Mouse (Mus musculus) hindbrain, embryonic 14.5 days (tissue): ENCODE data around the gene Cul3. TPM values are rescaled to one million over a fixed set of nuclear protein-coding genes. Genes with fewer than 3 reads are reported as not detected.

Experiments used
- ATAC-seq: fragments of 200-750 bp; cut with Nextera tagmentation; 2 replicates; pipeline ENCODE4 v1.8.0; 2017; ENCODE audit warnings: moderate number of reproducible peaks, mild to moderate bottlenecking, moderate TSS enrichment, moderate library complexity; ENCODE audit not compliant: low FRiP score
- DNase-seq: peaks from one replicate; pipeline ENCODE4 v3.0.0-alpha.2; 2015; ENCODE audit warnings: low spot score
- H3K27ac ChIP-seq: fragments of 300-500 bp; sonication (generic); 2 replicates; pipeline ENCODE4 v1.5.1; 2014; ENCODE audit warnings: mild to moderate bottlenecking, moderate library complexity
- H3K27me3 ChIP-seq: fragments of 300-500 bp; sonication (generic); 2 replicates; pipeline ENCODE4 v1.6.1; 2014; ENCODE audit warnings: mild to moderate bottlenecking, low read length, mixed read lengths; ENCODE audit not compliant: control insufficient read depth, insufficient read depth
- H3K36me3 ChIP-seq: fragments of 300-500 bp; sonication (generic); replicated peaks from 2 replicates; pipeline ENCODE4 v1.6.1; 2014; ENCODE audit not compliant: control insufficient read depth, insufficient read depth
- H3K4me1 ChIP-seq: fragments of 300-500 bp; sonication (generic); replicated peaks from 2 replicates; pipeline ENCODE4 v1.6.1; 2014; ENCODE audit warnings: antibody characterized with exemption, low read length, mixed read lengths; ENCODE audit not compliant: control insufficient read depth, insufficient read depth
- H3K4me2 ChIP-seq: fragments of 300-500 bp; sonication (generic); replicated peaks from 2 replicates; pipeline ENCODE4 v1.6.1; 2014; ENCODE audit warnings: mild to moderate bottlenecking, moderate library complexity
- H3K4me3 ChIP-seq: fragments of 300-500 bp; sonication (generic); replicated peaks from 2 replicates; pipeline ENCODE4 v1.5.1; 2014; ENCODE audit warnings: mild to moderate bottlenecking, low read length
- H3K9ac ChIP-seq: fragments of 300-500 bp; sonication (generic); 2 replicates; pipeline ENCODE4 v1.6.1; 2014
- H3K9me3 ChIP-seq: fragments of 300-500 bp; sonication (generic); 2 replicates; pipeline ENCODE4 v1.6.1; 2016; ENCODE audit warnings: low read length; ENCODE audit not compliant: control insufficient read depth
- WGBS: fragments of 180-500 bp; shearing (Covaris S2); extraction: QIAGEN DNeasy Blood & Tissue Kit; methylation state at CpG from one replicate; pipeline ENCODE4 v1.1.7; 2014; 5-methylcytosine and 5-hydroxymethylcytosine counted together
- polyA plus RNA-seq: library from polyadenylated mRNA; unstranded; fragments of >200 nt; fragmentation: Nextera tagmentation; extraction: Ambion mirVana; gene quantifications from 2 replicates; pipeline ENCODE4 v1.2.1, GENCODE M21; 2014

Gene Cul3
- polyA plus RNA-seq, 1 experiment from 2014 or later, result 59.6 TPM

GRCm38 (mm10) chr1:80325761-80326160, 14.5 kb downstream of the Cul3 start:
- no peaks in the 10 kb centered on the region for H3K27me3 ChIP-seq
- no peak overlapping the region for H3K4me3 ChIP-seq
- 96% methylated on average over 2 of the region's 2 CpGs for WGBS
- H3K27ac ChIP-seq, result no peak overlapping the region
- no peak for ATAC-seq
- peaks cover 4% of the 10 kb centered on the region for H3K36me3 ChIP-seq
- H3K4me2 ChIP-seq, result no peak overlapping the region
- H3K4me1 ChIP-seq, result 0 out of 2 replicates have a peak, but pooled peaks cover 2% of the 10 kb centered on the region
- no peaks in the 10 kb centered on the region for H3K9me3 ChIP-seq
- H3K9ac ChIP-seq, result no peak overlapping the region
- DNase-seq, result no peak

GRCm38 (mm10) chr1:80324370-80324769, 15.9 kb downstream of the Cul3 start:
- Histone ChIP-seq H3K27me3 (no peaks in the 10 kb centered on the region), H3K9me3 (no peaks in the 10 kb centered on the region), H3K4me1 (no peaks in the 10 kb centered on the region), H3K4me2 (no peak overlapping the region), H3K27ac (no peak overlapping the region), H3K36me3 (peaks cover 4% of the 10 kb centered on the region), H3K4me3 (no peak overlapping the region), H3K9ac (no peak overlapping the region)
- DNase-seq (no peak), ATAC-seq (no peak)

- no peaks in the 10 kb centered on the region for H3K9me3 ChIP-seq
- H3K4me1 ChIP-seq, result no peaks in the 10 kb centered on the region
- H3K27ac ChIP-seq, result no peak overlapping the region
- H3K4me2 ChIP-seq, result no peak overlapping the region
- no peak overlapping the region for H3K9ac ChIP-seq
- H3K4me3 ChIP-seq, result no peak overlapping the region
- ATAC-seq (no peak), DNase-seq (no peak)
- 89% methylated on average over 3 of the region's 3 CpGs for WGBS
- H3K36me3 ChIP-seq, result no peaks in the 10 kb centered on the region
- no peaks in the 10 kb centered on the region for H3K27me3 ChIP-seq
Measured at GRCm38 (mm10) chr1:80315533-80316045, 24.7 kb downstream of the Cul3 start.

GRCm38 (mm10) chr1:80293307-80293706, 47.0 kb downstream of the Cul3 start:
- no peaks in the 10 kb centered on the region for H3K27me3 ChIP-seq
- H3K9me3 ChIP-seq, result no peaks in the 10 kb centered on the region
- H3K36me3 ChIP-seq, result no peaks in the 10 kb centered on the region; the same call in 1 of the 2 replicates
- WGBS, result 87% methylated on average over 4 of the region's 4 CpGs
- H3K4me1 ChIP-seq, result 0 out of 2 replicates have a peak, but pooled peaks cover 4% of the 10 kb centered on the region
- no peak overlapping the region for H3K4me2 ChIP-seq
- no peak overlapping the region for H3K9ac ChIP-seq
- no peak for ATAC-seq
- H3K4me3 ChIP-seq, result no peak overlapping the region
- DNase-seq, result no peak
- no peak overlapping the region for H3K27ac ChIP-seq

GRCm38 (mm10) chr1:80278731-80279130, 61.5 kb downstream of the Cul3 start:
- H3K4me1 ChIP-seq, result no peaks in the 10 kb centered on the region
- no peaks in the 10 kb centered on the region for H3K27me3 ChIP-seq
- peaks cover 63% of the 10 kb centered on the region for H3K36me3 ChIP-seq
- H3K9me3 ChIP-seq, result no peaks in the 10 kb centered on the region
- H3K4me2 ChIP-seq, result no peak overlapping the region
- no peak for DNase-seq
- ATAC-seq, result no peak
- no peak overlapping the region for H3K9ac ChIP-seq
- H3K4me3 ChIP-seq, result no peak overlapping the region
- 92% methylated on average over 1 of the region's 1 CpGs for WGBS
- H3K27ac ChIP-seq, result no peak overlapping the region

GRCm38 (mm10) chr1:80260443-80260842, 79.8 kb downstream of the Cul3 start:
- Histone ChIP-seq H3K9me3 (no peaks in the 10 kb centered on the region), H3K36me3 (0 out of 2 replicates have a peak, but pooled peaks cover 3% of the 10 kb centered on the region), H3K9ac (no peak overlapping the region), H3K4me3 (no peak overlapping the region), H3K27me3 (no peaks in the 10 kb centered on the region), H3K4me1 (no peaks in the 10 kb centered on the region), H3K27ac (no peak overlapping the region), H3K4me2 (no peak overlapping the region)
- 50% methylated on average over 1 of the region's 1 CpGs for WGBS
- no peak for ATAC-seq
- DNase-seq, result no peak

GRCm38 (mm10) chr1:80258632-80259031, 81.6 kb downstream of the Cul3 start:
- H3K4me1 ChIP-seq, result no peaks in the 10 kb centered on the region
- no peak overlapping the region for H3K9ac ChIP-seq
- no peak overlapping the region for H3K27ac ChIP-seq
- H3K4me3 ChIP-seq, result no peak overlapping the region
- H3K4me2 ChIP-seq, result no peak overlapping the region
- whole genome bisulfite sequencing, result 66% methylated on average over 4 of the region's 4 CpGs
- DNase-seq (no peak), ATAC-seq (peak; percentile 21; the same call in 1 of the 2 replicates)
- no peaks in the 10 kb centered on the region for H3K36me3 ChIP-seq
- H3K27me3 ChIP-seq, result no peaks in the 10 kb centered on the region
- no peaks in the 10 kb centered on the region for H3K9me3 ChIP-seq

GRCm38 (mm10) chr1:80253309-80253708, 87.0 kb downstream of the Cul3 start:
- no peak overlapping the region for H3K27ac ChIP-seq
- H3K4me2 ChIP-seq, result no peak overlapping the region
- no peaks in the 10 kb centered on the region for H3K9me3 ChIP-seq
- no peak overlapping the region for H3K9ac ChIP-seq
- H3K27me3 ChIP-seq, result no peaks in the 10 kb centered on the region
- no peak overlapping the region for H3K4me3 ChIP-seq
- ATAC-seq (no peak), DNase-seq (no peak)
- H3K4me1 ChIP-seq, result no peaks in the 10 kb centered on the region
- no peaks in the 10 kb centered on the region for H3K36me3 ChIP-seq

GRCm38 (mm10) chr1:80250247-80250646, 90.0 kb downstream of the Cul3 start:
- Histone ChIP-seq H3K36me3 (no peaks in the 10 kb centered on the region), H3K4me3 (no peak overlapping the region), H3K27ac (no peak overlapping the region), H3K9me3 (no peaks in the 10 kb centered on the region), H3K4me1 (no peaks in the 10 kb centered on the region), H3K9ac (no peak overlapping the region), H3K4me2 (no peak overlapping the region), H3K27me3 (no peaks in the 10 kb centered on the region)
- ATAC-seq (no peak), DNase-seq (no peak)
- WGBS, result 90% methylated on average over 5 of the region's 5 CpGs

GRCm38 (mm10) chr1:80247131-80247530, 93.1 kb downstream of the Cul3 start:
- Histone ChIP-seq H3K9ac (no peak overlapping the region), H3K4me3 (no peak overlapping the region), H3K4me1 (no peaks in the 10 kb centered on the region), H3K27ac (no peak overlapping the region), H3K27me3 (no peaks in the 10 kb centered on the region), H3K36me3 (no peaks in the 10 kb centered on the region), H3K4me2 (no peak overlapping the region), H3K9me3 (no peaks in the 10 kb centered on the region)
- ATAC-seq, result no peak
- DNase-seq, result no peak
